Mouse (Mus musculus): ENCODE results near the gene Ppcs. TPM values are rescaled to one million over a fixed set of nuclear protein-coding genes. Genes with fewer than 3 reads are reported as not detected.

Ppcs gene
- polyA plus RNA-seq, 1 experiment from 2014 or later, result 19.4 TPM

Other genes with a start within 250 kb of the Ppcs start
- 4.0 and 6.1 TPM in 2 replicates for gene Zfp691, start 248.2 kb downstream of the Ppcs start, polyA plus RNA-seq (2015; fragmentation: Nextera tagmentation; extraction: Ambion mirVana)
- 0.14 and 0.52 TPM in 2 replicates for gene Ermap, start 232.4 kb downstream of the Ppcs start, polyA plus RNA-seq (2015; fragmentation: Nextera tagmentation; extraction: Ambion mirVana)
- 220 and 230 TPM in 2 replicates for gene Svbp, start 227.1 kb downstream of the Ppcs start, polyA plus RNA-seq (2015; fragmentation: Nextera tagmentation; extraction: Ambion mirVana)
- gene Tmem269, start 204.2 kb downstream of the Ppcs start, polyA plus RNA-seq (2015; fragmentation: Nextera tagmentation; extraction: Ambion mirVana), result 0.26 and 0.44 TPM in 2 replicates
- 22.6 and 26.0 TPM in 2 replicates for gene AU022252, start 189.7 kb downstream of the Ppcs start, polyA plus RNA-seq (2015; fragmentation: Nextera tagmentation; extraction: Ambion mirVana)
- 9.2 and 9.9 TPM in 2 replicates for gene P3h1, start 189.5 kb downstream of the Ppcs start, polyA plus RNA-seq (2015; fragmentation: Nextera tagmentation; extraction: Ambion mirVana)
- 0.63 and 1.6 TPM in 2 replicates for gene Cldn19, start 167.0 kb downstream of the Ppcs start, polyA plus RNA-seq (2015; fragmentation: Nextera tagmentation; extraction: Ambion mirVana)
- 716 and 727 TPM in 2 replicates for gene Ybx1, start 127.8 kb downstream of the Ppcs start, polyA plus RNA-seq (2015; fragmentation: Nextera tagmentation; extraction: Ambion mirVana)
- gene Ppih, start 101.9 kb downstream of the Ppcs start, polyA plus RNA-seq (2015; fragmentation: Nextera tagmentation; extraction: Ambion mirVana), result 36.4 and 42.9 TPM in 2 replicates
- 22.8 and 27.1 TPM in 2 replicates for gene Ccdc30, start 6.9 kb downstream of the Ppcs start, polyA plus RNA-seq (2015; fragmentation: Nextera tagmentation; extraction: Ambion mirVana)
- 0.64 and 0.76 TPM in 2 replicates for gene Zmynd12, start 394 bp upstream of the Ppcs start, polyA plus RNA-seq (2015; fragmentation: Nextera tagmentation; extraction: Ambion mirVana)
- gene Rimkla, start 70.2 kb upstream of the Ppcs start, polyA plus RNA-seq (2015; fragmentation: Nextera tagmentation; extraction: Ambion mirVana), result 27.2 and 29.0 TPM in 2 replicates
- 36.7 and 42.8 TPM in 2 replicates for gene Foxj3, start 114.6 kb upstream of the Ppcs start, polyA plus RNA-seq (2015; fragmentation: Nextera tagmentation; extraction: Ambion mirVana)
- 8.9 and 11.2 TPM in 2 replicates for gene Frg2f1, start 117.1 kb upstream of the Ppcs start, polyA plus RNA-seq (2015; fragmentation: Nextera tagmentation; extraction: Ambion mirVana)
- gene Guca2a, start 215.3 kb upstream of the Ppcs start, polyA plus RNA-seq (2015; fragmentation: Nextera tagmentation; extraction: Ambion mirVana), result not detected in 2 replicates
- not detected in 2 replicates for gene Guca2b, start 236.5 kb upstream of the Ppcs start, polyA plus RNA-seq (2015; fragmentation: Nextera tagmentation; extraction: Ambion mirVana)